Mouse (Mus musculus) 3T3-L1 (cell line): ENCODE results near the gene Zdhhc3.

Source experiments
- DNase-seq: peaks from one replicate; pipeline ENCODE4 v3.0.0-alpha.2; 2015; ENCODE audit warnings: low read depth, low spot score

Zdhhc3 gene

DNA sequence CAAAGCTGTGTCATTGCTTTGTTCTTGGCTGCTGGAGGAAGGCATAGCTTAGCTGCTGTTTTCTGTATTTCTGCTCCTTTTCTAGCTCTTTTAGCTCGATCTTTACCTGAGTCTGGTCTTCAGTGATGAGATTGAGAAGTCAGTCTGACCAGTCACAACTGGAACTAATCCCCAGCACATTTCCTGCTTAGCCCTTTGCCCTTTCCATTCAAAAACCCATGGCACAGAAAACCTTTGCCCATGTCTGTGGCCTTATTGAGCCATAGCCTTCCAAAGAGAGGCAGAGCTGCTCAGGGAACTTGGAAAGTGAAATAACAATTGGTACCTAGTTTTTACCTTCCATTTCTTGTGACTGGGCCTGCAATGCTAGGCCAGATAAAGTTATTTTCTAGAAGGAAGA is 2.6 kb upstream of the Zdhhc3 start:
- no peak for DNase-seq

DNA sequence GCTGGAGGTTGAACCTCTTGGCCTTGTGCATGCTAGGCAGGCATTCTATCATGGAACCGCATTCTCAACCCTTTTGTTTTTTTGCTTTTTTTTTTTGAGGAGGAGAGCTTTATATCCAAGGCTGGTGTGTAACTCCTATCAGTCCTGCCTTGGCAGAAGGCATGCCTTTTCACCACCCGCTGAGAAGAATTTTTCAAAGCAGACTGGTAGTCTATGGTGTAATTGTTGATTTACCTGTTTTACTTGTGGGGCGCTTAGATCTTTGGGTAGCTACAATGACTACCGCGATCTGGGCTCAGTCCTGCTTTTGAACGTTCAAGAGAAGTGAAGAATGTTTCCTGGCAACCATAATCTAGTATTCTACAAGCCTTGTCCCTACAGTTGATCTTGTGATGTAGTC is 926 bp upstream of the Zdhhc3 start:
- no peak for DNase-seq

DNA sequence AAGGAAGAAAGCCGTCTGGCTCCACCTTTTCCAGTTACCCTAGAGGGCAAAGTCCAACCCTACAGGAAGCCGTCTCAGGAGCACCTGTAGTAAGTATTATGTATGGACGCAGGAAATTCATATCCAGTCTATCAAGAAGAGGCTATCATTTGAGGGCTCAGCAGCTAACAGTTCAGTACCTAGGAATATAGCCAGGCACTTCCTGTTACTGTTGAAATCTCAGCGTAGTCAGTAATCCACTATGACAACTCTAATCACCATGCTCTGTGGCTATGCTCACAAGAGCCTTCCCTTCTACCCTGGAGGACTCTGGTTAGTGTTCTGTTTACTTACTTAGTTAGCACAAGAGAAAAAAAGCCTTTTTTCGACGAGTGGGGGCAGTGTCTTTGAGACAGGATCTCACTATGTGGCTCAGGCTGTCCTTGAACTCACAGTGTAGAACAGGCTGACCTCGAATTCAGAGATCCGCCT is 1.2 kb downstream of the Zdhhc3 start:
- DNase-seq: peak; percentile 42

DNA sequence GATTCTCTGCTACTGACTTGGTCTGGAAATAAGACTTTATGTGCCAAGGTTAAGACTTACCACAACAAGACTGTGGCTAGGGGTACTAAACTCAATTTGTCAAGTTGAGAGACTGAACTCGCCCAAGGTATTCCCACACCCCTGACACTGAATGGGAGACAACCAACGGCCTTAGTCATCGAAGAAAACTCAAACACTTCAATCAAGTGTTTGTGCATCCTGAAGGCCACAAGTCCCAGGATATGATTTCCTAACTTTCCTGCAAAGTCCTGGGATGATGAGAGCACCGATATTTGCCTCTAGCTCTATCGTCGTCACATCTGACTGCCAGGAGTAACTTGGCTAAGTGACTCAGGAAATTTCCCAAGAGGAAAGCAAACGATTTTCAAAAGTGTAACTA is 3.8 kb downstream of the Zdhhc3 start:
- DNase-seq: no peak

DNA sequence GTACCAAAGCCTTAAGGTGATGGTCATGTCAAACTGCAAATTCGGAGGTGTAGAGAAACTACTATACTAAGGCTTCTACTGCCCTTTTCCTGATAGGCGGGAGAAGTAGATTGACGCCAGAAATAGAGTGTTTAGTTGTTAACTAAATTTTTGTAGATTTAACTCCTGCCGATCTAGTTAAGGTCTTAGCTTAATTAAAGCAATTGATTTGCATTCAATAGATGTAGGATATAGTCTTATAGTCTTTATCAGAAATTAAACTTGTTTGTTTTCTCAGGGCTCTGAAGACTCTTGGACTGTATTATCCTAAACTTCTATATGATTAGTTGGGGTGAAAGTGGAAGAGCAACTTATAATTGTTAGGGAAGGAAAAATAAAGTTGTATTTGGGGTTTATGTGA is 5.8 kb downstream of the Zdhhc3 start:
- peak; percentile 20 for DNase-seq

DNA sequence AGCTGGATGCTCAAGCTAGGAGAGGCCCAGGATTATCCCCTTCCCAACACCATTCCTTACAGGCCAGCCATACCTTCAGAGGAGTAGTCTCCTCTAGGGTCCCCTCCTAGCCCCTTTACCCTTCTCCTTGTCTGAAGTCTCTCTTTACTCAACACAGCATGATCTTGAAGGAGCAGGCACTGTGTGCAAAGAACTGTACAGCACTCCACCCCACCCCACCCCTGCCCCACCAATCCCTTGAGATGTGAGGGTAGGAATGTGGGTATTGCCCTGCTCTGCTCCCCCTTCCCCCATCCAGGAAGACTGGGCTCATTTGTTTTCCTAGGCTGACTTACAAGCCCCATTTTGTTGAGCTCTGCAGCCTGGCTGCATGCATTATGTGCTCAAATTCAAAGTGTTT is 8.6 kb downstream of the Zdhhc3 start:
- no peak for DNase-seq

DNA sequence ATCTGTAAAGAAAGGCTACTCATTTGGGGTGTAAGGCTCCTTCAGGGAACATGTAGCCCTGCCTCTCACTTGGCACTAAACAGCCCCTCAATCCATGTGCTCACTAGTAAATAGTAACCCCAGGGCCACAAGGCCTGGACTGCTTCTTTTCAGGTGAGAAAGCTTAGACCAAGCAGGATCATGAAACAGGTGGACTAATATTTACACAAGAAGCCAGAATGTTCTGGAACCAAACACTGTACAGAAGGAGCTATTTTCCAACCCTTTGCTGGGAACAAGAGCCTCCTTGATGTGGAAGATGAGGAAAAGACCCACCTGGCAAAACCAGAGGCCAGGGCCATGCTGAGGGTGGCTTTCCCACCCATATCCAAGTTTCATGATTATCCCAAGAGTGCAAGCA is 9.6 kb downstream of the Zdhhc3 start:
- no peak for DNase-seq

DNA sequence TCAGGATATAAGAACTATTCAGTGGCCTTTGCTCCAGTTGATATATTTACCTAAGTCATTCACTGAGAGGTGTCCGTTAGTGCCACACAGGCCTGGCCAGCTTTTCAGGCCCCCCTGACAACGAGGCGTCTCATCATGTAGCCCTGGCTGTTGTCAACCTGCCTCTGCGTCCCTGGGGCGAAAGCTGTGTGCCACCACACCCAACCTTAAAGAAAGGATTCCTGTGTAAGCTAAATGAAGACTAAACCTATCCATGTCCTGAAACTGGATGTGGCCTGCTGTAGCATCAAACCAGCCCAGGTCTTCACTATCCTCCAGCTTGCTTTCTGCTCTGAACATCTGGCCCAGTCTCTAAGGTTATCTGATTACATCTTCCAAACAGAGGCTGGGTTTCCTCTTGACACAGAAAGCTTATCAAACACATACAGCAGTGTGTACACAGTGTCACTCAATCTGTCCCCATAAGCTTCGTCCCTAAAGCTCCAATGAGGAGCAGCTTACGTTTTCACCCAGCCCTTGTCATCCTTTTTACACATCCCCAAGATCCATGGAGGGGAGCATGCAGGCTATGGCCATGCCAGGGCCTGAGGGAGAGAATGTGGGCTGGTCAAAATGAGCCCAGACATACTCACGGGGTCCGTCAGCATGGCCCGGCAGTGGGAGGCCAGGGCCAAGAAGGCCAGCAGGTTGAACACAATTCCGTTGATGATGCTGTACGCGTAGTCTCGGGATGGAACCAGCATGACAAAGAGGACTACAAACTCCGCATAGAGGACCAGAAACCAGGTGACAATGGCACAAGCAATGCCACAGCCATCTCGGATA is 13.2 kb downstream of the Zdhhc3 start:
- DNase-seq: no peak

DNA sequence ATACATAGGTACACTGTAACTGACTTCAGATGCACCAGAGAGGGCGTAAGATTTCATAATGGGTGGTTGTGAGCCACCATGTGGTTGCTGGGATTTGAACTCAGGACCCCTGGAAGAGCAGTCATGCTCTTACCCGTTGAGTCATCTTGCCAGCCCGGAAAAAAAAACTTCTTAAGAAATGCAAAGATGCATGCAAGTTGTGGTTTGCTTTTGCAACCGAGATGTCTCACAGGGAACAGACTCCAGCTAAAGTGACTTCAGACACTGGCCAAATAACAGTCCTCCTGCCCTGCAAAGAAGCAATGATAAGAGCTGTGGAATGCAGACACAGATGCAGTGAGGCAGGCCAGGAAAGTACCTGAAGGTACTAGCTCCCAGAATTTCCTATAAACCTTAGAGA is 22.2 kb downstream of the Zdhhc3 start:
- DNase-seq: peak; percentile 22

DNA sequence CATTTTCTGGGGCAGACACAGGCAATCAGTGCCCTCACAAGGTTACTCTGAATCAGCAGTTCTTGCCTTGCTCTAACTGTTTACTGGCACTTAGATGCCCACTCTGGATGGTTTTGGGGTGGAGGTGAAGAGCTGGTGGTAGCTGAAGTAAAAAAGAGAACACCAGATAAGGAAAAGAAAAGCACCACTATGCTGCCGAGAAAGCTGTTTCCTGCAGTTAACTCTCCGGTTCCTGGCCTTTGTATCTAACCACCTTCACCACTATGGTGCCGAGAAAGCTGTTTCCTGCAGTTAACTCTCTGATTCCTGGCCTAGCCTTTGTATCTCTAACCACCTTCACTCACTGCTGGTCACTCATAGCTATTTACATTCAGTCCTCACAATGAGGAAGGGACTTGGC is 25.4 kb downstream of the Zdhhc3 start:
- DNase-seq: no peak

DNA sequence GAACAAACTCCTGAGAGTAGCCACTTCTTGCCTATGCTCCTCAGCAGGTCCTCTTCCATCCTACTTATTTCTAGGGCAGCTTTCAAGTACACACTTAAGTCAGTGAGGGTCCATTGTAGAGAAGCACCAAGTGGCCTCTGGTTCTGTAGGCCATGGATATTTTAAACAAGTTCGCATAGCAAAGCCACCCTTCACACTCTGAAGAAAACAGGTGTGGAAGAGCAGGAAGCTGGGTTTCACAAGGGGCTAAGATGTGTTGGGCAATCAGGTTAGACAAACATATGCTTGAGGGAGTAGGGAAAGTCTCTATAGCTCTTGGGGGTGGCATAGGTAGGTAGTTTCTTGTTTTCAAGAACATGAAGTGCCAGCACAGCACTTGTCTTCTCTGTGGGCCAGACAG is 27.6 kb downstream of the Zdhhc3 start:
- no peak for DNase-seq

DNA sequence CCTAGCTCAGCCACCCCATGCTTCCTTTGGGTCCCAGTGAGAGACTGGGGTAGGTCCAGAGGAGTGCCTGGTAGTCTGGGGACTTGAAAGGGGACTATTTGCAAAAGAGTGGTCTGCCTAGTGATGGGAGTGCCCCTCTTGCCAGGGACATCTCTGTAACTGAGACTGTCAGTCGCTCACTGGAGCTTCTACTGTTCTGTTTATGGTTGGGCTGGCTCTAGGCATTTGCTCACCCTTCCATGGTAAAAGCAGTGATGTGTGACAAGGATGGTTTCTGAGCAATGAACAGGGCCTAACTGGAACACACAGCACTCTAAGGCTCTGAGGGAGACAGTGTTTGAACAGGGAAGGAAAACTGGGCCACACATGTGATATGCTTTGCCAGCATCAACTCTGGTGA is 32.2 kb downstream of the Zdhhc3 start:
- DNase-seq: no peak

DNA sequence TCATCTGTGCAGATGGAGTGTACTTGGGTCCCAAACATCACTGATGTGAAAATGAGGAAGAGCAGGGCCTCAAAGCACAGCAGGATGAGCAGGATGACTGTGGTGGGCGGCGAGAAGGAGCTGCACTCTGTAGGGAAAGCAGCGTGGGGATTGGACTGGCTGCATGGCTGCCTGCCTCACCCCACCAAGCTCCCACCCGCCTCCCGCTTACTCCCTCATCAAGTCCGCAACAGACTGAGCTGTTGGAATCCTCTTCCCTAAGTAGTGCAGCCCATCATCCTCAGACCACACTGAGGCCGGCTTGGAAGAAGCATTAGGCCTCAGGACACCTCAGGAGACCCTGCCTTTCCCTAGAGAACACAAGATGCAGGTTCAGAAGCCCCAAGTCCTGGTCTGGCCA is 32.6 kb downstream of the Zdhhc3 start:
- DNase-seq: no peak

DNA sequence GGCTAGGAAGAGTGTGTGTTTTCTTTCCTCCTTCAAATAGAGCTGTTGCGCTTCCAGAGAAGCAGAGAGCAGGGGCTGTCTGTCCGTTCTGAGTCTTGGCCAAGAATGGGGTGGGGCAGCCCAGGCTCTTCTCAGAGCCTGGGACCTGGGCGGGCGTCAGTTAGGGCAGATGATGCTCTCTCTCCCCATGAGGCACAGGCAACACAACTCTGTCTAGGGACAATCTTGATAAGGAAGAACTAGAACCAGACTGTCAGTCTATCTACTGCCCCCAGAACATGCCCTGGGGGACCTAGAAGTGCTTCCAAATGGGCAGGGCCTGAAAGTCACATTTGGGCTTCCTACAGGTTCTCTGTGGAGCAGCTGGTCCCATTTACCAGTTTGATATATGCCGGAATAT is 33.9 kb downstream of the Zdhhc3 start:
- DNase-seq: no peak

DNA sequence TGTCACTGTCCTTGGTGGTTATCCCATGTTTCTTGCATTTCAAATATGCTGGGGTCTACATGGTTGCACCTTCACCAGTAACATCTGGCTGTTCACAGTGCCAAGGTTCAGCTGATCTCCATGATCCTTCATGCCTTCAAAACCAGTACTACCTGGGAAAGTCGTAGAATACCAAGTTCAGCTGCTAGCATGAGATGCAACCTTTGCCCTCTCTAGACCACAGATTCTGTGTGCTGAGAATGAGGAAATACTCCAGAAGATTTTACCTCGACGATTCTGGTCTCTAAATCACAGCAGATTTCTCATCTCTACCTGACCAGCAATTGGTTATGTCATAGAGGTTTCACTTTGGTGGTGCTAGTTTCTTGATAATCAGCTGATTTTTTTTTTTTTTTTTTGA is 52.8 kb downstream of the Zdhhc3 start:
- DNase-seq: no peak

DNA sequence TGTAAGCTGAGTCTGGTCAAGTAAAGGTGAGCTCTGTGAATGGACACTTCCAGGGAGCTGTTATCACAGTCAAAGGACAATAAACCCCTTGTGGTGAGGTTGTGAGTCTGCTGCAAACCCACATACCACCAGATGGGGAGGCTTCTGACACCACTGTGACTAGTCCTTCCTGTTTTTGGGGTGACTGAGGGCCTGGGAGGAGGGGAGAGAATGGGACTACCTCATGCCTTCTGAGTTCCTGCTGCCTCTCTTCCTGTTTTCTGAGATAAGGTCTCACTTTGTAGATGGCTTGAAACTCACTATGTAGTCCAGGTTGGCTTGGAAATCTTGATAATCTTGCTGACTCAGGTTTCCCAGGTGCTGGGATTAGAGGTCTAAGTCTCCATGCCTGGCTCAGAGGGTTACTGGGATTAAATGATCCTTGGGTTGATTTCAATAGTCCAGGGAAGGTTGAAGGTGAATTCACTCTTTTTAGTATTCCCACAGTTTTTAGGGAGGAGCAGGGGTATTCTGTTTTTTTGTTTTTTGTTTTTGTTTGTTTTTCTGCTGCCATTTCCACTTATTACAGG is 54.2 kb downstream of the Zdhhc3 start:
- DNase-seq: no peak

DNA sequence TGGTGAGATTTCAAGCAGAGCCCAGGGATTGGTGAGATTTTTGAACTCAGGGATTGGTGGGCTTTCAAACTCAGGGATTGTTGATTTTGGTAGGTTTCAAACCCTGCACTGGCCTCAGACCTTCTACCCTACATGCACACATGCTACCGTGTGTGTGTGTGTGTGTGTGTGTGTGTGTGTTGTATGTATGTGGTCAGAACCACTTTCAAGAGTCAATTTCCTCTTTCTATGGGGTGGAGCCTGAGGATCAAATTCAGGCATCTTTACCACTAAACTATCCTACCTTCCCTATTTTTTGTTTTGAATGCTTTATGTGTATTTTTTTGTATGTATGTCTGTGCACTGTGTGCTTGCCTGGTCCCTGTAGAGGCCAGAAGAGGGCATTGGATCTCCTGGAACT is 65.3 kb downstream of the Zdhhc3 start:
- DNase-seq: no peak

DNA sequence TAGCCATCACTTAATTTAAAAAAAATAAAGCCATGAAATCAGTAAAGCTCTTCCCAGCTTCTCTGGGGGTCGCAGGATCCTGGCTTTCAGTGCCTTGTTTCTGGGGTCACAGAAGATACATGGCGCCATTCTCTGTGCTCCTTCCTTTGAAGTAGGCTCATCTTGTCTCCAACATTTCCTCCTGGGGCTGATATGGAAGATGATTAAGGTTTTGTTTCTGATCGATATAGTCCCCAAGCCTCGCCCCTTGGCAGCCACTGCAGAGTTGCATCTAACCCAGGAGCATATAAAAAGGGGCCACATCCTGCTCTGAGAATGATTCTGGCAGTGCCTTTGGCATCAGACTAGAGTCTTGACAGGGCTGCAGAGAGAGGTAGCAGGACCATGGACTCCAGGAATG is 78.6 kb downstream of the Zdhhc3 start, which contains the start of gene Tgm4:
Gene Tgm4, plus strand, starts transcription at position 301 of the 400 bp plus-strand sequence.
- DNase-seq: no peak

DNA sequence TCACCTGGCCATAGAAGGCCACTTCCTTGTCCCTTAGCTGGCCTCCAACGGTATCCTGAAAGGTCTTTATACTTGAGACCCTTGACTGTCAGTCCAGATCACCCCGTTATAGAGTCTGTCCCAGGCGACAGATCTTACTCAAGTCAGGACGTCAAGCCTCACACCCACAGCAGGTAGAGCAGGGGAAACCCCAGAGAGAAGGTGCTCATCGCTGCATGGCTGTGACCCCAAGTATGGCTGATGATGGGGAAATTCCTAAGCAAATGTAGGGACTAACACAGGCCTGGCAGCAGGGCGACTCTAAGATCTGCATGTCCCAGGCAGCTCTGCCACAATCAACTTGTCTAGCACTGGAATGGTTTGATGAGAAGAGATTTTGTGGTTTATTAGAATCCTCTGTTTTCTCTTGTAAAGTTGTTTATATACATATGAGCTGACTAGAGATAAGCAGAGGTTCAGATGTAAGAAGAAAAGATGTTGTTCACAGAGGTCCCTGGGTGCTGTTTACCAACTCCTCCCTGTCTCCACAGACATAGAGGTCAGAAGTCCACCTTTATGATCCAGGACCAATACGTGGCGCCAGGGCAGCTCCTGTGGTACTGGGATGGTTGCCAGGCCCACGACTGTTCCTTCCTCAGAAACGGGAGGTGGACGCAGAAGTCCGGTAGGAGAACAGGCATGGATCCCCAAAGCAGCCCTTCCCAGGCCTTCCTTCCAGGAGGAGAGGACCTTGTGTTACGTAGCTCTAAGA is 81.3 kb downstream of the Zdhhc3 start:
- no peak for DNase-seq

DNA sequence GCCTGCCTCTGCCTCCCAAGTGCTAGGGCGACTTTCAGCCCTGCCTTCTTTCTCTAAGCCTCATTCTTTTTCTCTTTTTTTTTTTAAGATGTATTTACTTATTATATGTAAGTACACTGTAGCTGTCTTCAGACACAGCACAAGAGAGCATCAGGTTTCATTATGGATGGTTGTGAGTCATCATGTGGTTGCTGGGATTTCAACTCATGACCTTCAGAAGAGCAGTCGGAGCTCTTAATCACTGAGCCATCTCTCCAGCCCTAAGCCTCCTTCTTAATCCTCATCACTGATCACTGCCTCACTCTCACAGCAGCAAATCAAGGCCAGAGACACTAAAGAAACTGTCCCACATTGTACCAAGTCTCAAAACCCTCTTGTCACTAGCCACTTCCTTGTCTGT is 88.8 kb downstream of the Zdhhc3 start:
- DNase-seq: peak; percentile 92

DNA sequence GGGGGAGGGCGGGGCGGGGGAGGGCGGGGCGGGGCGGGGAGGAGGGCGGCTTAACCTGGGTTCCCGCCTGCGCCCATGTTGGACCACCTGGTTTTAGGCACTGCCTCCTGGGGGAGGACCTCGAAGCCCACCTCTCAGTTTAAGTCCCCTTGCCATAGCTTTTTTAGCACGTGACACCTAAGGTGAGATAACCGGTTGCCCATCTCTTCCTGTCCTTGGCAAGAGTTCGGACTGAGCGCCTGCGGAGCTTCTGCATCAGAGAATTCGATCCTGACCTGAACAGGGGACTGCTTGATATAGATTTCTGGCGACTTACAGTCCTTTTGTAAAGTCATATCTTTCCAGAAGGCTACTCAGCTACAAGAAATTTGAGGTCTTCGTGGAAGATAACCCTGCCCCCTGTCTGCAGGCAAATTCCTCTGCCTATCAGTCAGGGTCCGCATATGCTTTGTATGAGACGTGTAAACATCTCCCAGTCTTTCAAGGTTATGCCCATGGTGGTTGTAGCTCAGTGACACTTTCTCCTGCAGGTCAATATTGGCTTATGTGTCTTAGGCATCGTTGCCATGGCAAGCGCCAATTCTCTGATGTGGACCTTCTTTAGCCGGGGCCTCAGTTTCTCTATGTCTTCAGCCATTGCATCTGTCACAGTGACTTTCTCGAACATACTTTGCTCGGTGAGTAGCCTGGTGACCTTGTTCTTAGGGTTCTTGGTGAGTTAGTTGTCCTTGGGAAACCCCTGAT is 91.2 kb downstream of the Zdhhc3 start:
- peak; percentile 25 for DNase-seq
